Mouse (Mus musculus): ENCODE results near the gene C2cd5. TPM values are rescaled to one million over a fixed set of nuclear protein-coding genes. Genes with fewer than 3 reads are reported as not detected.

Gene C2cd5
- polyA plus RNA-seq (2012; fragmentation: generic; extraction: Trizol), result 6.4 TPM

DNA sequence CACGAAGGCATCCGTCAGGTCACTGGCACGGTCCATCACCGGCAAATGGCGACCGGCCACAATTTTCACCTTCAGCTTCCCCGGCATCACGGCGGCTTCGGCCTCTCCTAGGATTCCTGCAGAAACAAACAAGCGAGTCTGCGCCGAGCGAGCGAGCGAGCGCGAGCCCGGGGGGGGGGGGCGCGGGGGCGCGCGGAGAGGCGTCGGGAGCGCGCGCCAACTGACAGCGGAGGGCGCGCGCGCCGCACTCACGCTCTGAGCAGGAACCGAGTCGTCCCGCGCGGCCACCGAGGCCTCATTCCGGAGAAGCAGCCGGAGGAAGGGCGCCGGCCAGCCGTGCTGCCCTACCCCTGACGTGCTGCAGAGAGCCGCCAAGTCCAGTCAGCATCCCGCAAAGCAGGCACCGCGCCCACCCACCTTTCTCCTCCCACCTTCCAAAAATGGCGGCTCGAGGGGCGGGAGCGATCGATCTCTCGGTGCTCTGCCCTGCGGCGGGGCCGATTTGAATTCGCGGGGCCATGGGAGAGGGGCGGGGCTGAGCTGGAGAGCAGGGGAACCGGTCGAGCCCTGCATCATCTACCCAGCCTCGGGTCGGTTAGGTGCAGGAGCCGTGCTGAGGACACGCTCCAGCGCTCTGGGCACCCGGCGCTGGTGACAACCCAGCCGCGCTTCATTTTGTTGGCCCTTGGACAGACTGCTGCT is at the start of gene C2cd5:
Gene C2cd5 (minus strand): TSS at position 461 of the 702 bp plus-strand sequence.
- no peaks in the 10 kb centered on the region for H3K79me2 ChIP-seq (ENCODE audit: control insufficient read depth, insufficient read depth)
- no peaks in the 10 kb centered on the region for H3K27me3 ChIP-seq (ENCODE audit: control insufficient read depth, insufficient read depth, insufficient read length)
- H3K4me2 ChIP-seq (ENCODE audit: low read depth), result peak within 1 kb of the TSS; percentile 89
- no peaks in the 10 kb centered on the region for H3K36me3 ChIP-seq (ENCODE audit: control insufficient read depth, insufficient read depth)
- peak within 1 kb of the TSS; percentile 41 for H3ac ChIP-seq (ENCODE audit: control insufficient read depth, insufficient read length)
- H3K4me3 ChIP-seq, result peak within 1 kb of the TSS; percentile 61
- TF ChIP-seq TCF3 (IDR thresholded peaks at IDR 0.05; ENCODE audit: insufficient read length, low read depth) (no peak), USF1 (IDR thresholded peaks at IDR 0.05; ENCODE audit: low read depth) (no peak), CEBPB (IDR thresholded peaks at IDR 0.05; ENCODE audit: insufficient read depth, poor library complexity, severe bottlenecking) (no peak), MYOD1 (IDR thresholded peaks at IDR 0.05; ENCODE audit: control insufficient read depth in 1 of 3, insufficient read length in 2 of 3, low read depth in 2 of 3) (no peak), POLR2A (IDR thresholded peaks at IDR 0.05; ENCODE audit: insufficient read length, low read depth) (peak; percentile 71), SRF (IDR thresholded peaks at IDR 0.05; ENCODE audit: control insufficient read depth, insufficient read length, low read depth) (peak; percentile 93), POLR2AphosphoS2 (IDR thresholded peaks at IDR 0.05; ENCODE audit: insufficient read length, low read depth) (peak; percentile 66), MYOG (IDR thresholded peaks at IDR 0.05; ENCODE audit: control insufficient read depth in 1 of 3, insufficient read depth in 1 of 3, insufficient read length in 2 of 3, low read depth in 2 of 3) (peak in 1 of 3 experiments; percentile 37), E2F4 (IDR thresholded peaks at IDR 0.05; ENCODE audit: insufficient read depth) (peak; percentile 99), REST (IDR thresholded peaks at IDR 0.05; ENCODE audit: insufficient read depth, insufficient read length) (no peak), TCF12 (IDR thresholded peaks at IDR 0.05; ENCODE audit: insufficient read depth, poor library complexity, severe bottlenecking) (no peak), MAX (IDR thresholded peaks at IDR 0.05; ENCODE audit: low read depth) (no peak)

DNA sequence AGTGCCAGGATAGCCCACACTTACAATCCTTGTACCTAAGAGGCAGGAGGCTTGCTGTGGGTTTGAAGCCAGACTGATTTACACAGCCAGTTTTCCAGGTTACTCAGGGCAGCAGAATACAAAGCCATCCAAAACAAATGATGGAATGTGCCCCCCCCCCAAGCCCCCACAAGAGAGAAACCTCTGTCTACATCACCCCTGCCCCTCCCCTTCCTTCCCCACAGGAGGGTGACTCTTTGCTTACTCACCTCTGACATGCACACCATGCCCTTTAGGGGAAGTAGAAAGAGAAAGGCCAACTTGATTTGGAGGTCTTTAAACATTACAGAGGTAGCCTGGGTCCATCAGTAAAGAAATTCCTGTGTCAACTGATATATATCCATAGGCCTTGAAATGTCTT is 48.9 kb upstream of the C2cd5 start:
- TF ChIP-seq MYOG (IDR thresholded peaks at IDR 0.05; ENCODE audit: control insufficient read depth in 1 of 3, insufficient read depth in 1 of 3, insufficient read length in 2 of 3, low read depth in 2 of 3) (no peak), TCF3 (IDR thresholded peaks at IDR 0.05; ENCODE audit: insufficient read length, low read depth) (no peak), MYOD1 (IDR thresholded peaks at IDR 0.05; ENCODE audit: control insufficient read depth in 1 of 3, insufficient read length in 2 of 3, low read depth in 2 of 3) (no peak), SRF (IDR thresholded peaks at IDR 0.05; ENCODE audit: control insufficient read depth, insufficient read length, low read depth) (no peak), POLR2AphosphoS2 (IDR thresholded peaks at IDR 0.05; ENCODE audit: insufficient read length, low read depth) (no peak), E2F4 (IDR thresholded peaks at IDR 0.05; ENCODE audit: insufficient read depth) (no peak), USF1 (IDR thresholded peaks at IDR 0.05; ENCODE audit: low read depth) (no peak), MAX (IDR thresholded peaks at IDR 0.05; ENCODE audit: low read depth) (no peak)
- Histone ChIP-seq H3K4me2 (ENCODE audit: low read depth) (no peak overlapping the region), H3K36me3 (ENCODE audit: control insufficient read depth, insufficient read depth) (no peaks in the 10 kb centered on the region), H3ac (ENCODE audit: control insufficient read depth, insufficient read length) (no peak overlapping the region), H3K4me3 (no peak overlapping the region), H3K27me3 (ENCODE audit: control insufficient read depth, insufficient read depth, insufficient read length) (no peaks in the 10 kb centered on the region), H3K79me2 (ENCODE audit: control insufficient read depth, insufficient read depth) (no peaks in the 10 kb centered on the region)

DNA sequence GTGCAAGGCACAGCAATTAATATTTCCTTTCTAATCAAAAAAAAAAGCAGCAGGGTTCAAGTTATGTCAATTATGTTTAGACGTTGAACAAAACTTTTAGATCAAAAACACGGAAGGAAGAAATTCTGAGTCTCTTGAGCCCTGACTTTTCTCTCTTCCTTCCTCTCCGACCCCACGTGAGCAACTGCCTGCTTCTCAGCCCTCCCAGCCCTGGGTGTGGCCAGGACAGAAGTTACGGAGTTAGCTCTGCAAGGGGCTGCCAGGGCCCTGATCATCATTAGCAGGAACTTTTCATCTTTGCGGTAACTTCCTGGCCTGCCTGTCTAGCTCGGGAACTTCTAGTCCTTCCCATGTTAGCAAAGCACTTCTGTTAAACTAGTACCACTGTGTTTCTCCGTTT is 46.8 kb upstream of the C2cd5 start:
- H3K36me3 ChIP-seq (ENCODE audit: control insufficient read depth, insufficient read depth), result no peaks in the 10 kb centered on the region
- H3K27me3 ChIP-seq (ENCODE audit: control insufficient read depth, insufficient read depth, insufficient read length), result no peaks in the 10 kb centered on the region
- no peak overlapping the region for H3K4me3 ChIP-seq

DNA sequence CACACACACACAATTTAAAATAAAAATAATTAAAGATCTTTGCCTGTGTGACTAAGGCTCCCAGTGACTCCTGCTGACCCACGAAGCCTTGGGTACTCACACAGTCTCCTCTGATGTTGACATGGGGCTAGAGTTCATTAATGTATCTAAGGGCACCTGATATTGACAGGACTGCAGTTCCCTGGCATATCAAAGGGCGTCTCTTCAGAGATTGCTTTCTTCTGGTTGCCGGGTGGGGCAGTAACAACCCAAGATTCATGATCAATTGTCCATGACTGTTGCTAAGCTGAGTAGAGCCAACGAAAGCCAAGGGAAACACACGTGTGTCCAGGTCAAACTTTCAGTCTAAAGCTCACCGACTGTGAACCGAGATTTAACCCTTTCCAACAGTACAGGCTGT is 45.1 kb upstream of the C2cd5 start:
- H3K4me3 ChIP-seq, result no peak overlapping the region
- TF ChIP-seq TCF3 (IDR thresholded peaks at IDR 0.05; ENCODE audit: insufficient read length, low read depth) (no peak), USF1 (IDR thresholded peaks at IDR 0.05; ENCODE audit: low read depth) (no peak), POLR2AphosphoS2 (IDR thresholded peaks at IDR 0.05; ENCODE audit: insufficient read length, low read depth) (no peak), CEBPB (IDR thresholded peaks at IDR 0.05; ENCODE audit: insufficient read depth, poor library complexity, severe bottlenecking) (no peak), POLR2A (IDR thresholded peaks at IDR 0.05; ENCODE audit: insufficient read length, low read depth) (no peak)
- no peaks in the 10 kb centered on the region for H3K79me2 ChIP-seq (ENCODE audit: control insufficient read depth, insufficient read depth)
- H3K4me2 ChIP-seq (ENCODE audit: low read depth), result no peak overlapping the region
- no peaks in the 10 kb centered on the region for H3K27me3 ChIP-seq (ENCODE audit: control insufficient read depth, insufficient read depth, insufficient read length)
- no peaks in the 10 kb centered on the region for H3K36me3 ChIP-seq (ENCODE audit: control insufficient read depth, insufficient read depth)
- no peak overlapping the region for H3ac ChIP-seq (ENCODE audit: control insufficient read depth, insufficient read length)

More for the DNA sequence above, 46.8 kb upstream of the C2cd5 start:
- Histone ChIP-seq H3K79me2 (ENCODE audit: control insufficient read depth, insufficient read depth) (no peaks in the 10 kb centered on the region), H3ac (ENCODE audit: control insufficient read depth, insufficient read length) (no peak overlapping the region), H3K4me2 (ENCODE audit: low read depth) (no peak overlapping the region)
- TF ChIP-seq MYOG (IDR thresholded peaks at IDR 0.05; ENCODE audit: control insufficient read depth in 1 of 3, insufficient read depth in 1 of 3, insufficient read length in 2 of 3, low read depth in 2 of 3), result no peak
- no peak for TF ChIP-seq REST (IDR thresholded peaks at IDR 0.05; ENCODE audit: insufficient read depth, insufficient read length)
- TF ChIP-seq E2F4 (IDR thresholded peaks at IDR 0.05; ENCODE audit: insufficient read depth), result no peak
- TF ChIP-seq MYOD1 (IDR thresholded peaks at IDR 0.05; ENCODE audit: control insufficient read depth in 1 of 3, insufficient read length in 2 of 3, low read depth in 2 of 3), result no peak
- no peak for TF ChIP-seq TCF3 (IDR thresholded peaks at IDR 0.05; ENCODE audit: insufficient read length, low read depth)
- no peak for TF ChIP-seq CEBPB (IDR thresholded peaks at IDR 0.05; ENCODE audit: insufficient read depth, poor library complexity, severe bottlenecking)
- no peak for TF ChIP-seq POLR2AphosphoS2 (IDR thresholded peaks at IDR 0.05; ENCODE audit: insufficient read length, low read depth)
- no peak for TF ChIP-seq MAX (IDR thresholded peaks at IDR 0.05; ENCODE audit: low read depth)
- no peak for TF ChIP-seq USF1 (IDR thresholded peaks at IDR 0.05; ENCODE audit: low read depth)
- TF ChIP-seq SRF (IDR thresholded peaks at IDR 0.05; ENCODE audit: control insufficient read depth, insufficient read length, low read depth), result no peak
- TF ChIP-seq POLR2A (IDR thresholded peaks at IDR 0.05; ENCODE audit: insufficient read length, low read depth), result no peak

DNA sequence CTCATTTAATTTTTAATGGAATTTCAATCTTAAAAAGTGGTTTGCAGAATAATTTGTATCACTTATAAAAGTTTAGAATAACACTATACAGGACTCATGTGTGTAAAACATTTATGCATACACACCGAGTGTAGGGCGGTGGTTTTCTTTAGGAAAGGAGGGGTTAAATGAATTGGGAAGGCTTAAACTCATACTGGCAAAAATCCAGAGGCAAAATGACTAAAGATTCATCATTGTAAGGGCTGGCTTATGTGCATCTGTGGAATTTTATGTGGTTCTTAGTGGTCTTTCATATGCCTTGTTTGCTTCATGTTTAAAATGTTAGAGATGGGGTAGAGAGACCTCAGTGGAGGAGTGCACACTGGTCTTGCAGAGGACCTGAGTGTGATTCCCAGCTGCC is 44.6 kb upstream of the C2cd5 start:
- Histone ChIP-seq H3ac (ENCODE audit: control insufficient read depth, insufficient read length) (no peak overlapping the region), H3K4me2 (ENCODE audit: low read depth) (no peak overlapping the region), H3K4me3 (no peak overlapping the region), H3K36me3 (ENCODE audit: control insufficient read depth, insufficient read depth) (no peaks in the 10 kb centered on the region), H3K27me3 (ENCODE audit: control insufficient read depth, insufficient read depth, insufficient read length) (no peaks in the 10 kb centered on the region), H3K79me2 (ENCODE audit: control insufficient read depth, insufficient read depth) (no peaks in the 10 kb centered on the region)
- TF ChIP-seq POLR2AphosphoS2 (IDR thresholded peaks at IDR 0.05; ENCODE audit: insufficient read length, low read depth), result no peak
- no peak for TF ChIP-seq TCF3 (IDR thresholded peaks at IDR 0.05; ENCODE audit: insufficient read length, low read depth)
- TF ChIP-seq MAX (IDR thresholded peaks at IDR 0.05; ENCODE audit: low read depth), result no peak
- no peak for TF ChIP-seq CEBPB (IDR thresholded peaks at IDR 0.05; ENCODE audit: insufficient read depth, poor library complexity, severe bottlenecking)
- TF ChIP-seq E2F4 (IDR thresholded peaks at IDR 0.05; ENCODE audit: insufficient read depth), result no peak
- TF ChIP-seq TCF12 (IDR thresholded peaks at IDR 0.05; ENCODE audit: insufficient read depth, poor library complexity, severe bottlenecking), result no peak
- no peak for TF ChIP-seq USF1 (IDR thresholded peaks at IDR 0.05; ENCODE audit: low read depth)
- TF ChIP-seq REST (IDR thresholded peaks at IDR 0.05; ENCODE audit: insufficient read depth, insufficient read length), result no peak
- TF ChIP-seq MYOG (IDR thresholded peaks at IDR 0.05; ENCODE audit: control insufficient read depth in 1 of 3, insufficient read depth in 1 of 3, insufficient read length in 2 of 3, low read depth in 2 of 3), result no peak
- TF ChIP-seq POLR2A (IDR thresholded peaks at IDR 0.05; ENCODE audit: insufficient read length, low read depth), result no peak
- TF ChIP-seq SRF (IDR thresholded peaks at IDR 0.05; ENCODE audit: control insufficient read depth, insufficient read length, low read depth), result no peak
- TF ChIP-seq MYOD1 (IDR thresholded peaks at IDR 0.05; ENCODE audit: control insufficient read depth in 1 of 3, insufficient read length in 2 of 3, low read depth in 2 of 3), result no peak
